Mouse (Mus musculus): ENCODE measurements around the gene Teddm2.

Gene Teddm2

GRCm38 (mm10) chr1:153820216-153820615 is 79.8 kb downstream of the Teddm2 start:
- no peak for DNase-seq (ENCODE audit: low spot score)

- no peak for DNase-seq (ENCODE audit: low spot score)
These were observed 85.8 kb downstream of the Teddm2 start for GRCm38 (mm10) chr1:153814278-153814677.

- DNase-seq (ENCODE audit: low spot score): peak; percentile 60
These were observed 92.5 kb downstream of the Teddm2 start for GRCm38 (mm10) chr1:153807390-153807993.

GRCm38 (mm10) chr1:153803530-153803929 is 96.5 kb downstream of the Teddm2 start:
- DNase-seq (ENCODE audit: low spot score): no peak

GRCm38 (mm10) chr1:153802691-153803090 is 97.3 kb downstream of the Teddm2 start:
- peak; percentile 35 for DNase-seq (ENCODE audit: low spot score)
